Mouse (Mus musculus): ENCODE results near the gene Hsf5. TPM values are rescaled to one million over a fixed set of nuclear protein-coding genes. Genes with fewer than 3 reads are reported as not detected.

The Hsf5 gene
- polyA plus RNA-seq, 1 experiment: 0.05 TPM

DNA sequence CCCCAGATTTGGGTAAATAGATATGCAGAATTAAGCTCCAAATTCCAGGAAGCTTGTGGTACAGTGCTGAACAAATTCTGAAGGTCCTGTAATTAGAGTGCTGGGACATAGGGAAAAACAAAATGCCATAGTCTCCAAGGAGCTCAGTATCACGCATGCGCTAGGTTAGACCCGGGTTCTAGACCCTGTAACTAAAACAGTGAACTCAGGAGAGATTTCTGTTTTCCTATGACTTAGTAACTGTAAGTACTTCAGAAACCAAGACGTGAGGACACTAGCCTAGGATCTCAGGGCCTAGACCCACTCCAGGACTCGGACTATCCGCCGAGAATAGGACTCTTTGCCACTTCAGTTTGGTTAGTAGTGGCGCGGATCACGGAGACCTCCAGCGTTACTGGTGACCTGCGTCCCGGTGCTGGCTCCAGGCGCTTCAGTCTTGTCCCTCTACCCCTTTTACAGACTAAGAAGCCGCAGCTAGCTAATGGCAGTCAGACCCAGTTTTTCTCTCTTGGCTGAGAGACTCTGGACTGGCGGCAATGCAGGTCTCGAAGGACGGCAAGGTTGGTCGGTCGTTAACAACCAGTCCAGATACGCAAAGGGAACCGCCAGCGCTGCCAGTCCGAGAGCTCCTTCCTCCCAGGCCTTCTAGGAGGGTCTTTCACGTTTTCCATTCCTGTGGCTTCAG, 26.0 kb upstream of the Hsf5 start:
- TF ChIP-seq CTCF (IDR thresholded peaks at IDR 0.05; ENCODE audit: borderline replicate concordance, control insufficient read depth, extremely low read depth, insufficient read depth, low read length, poor library complexity) (no peak), POLR2A (IDR thresholded peaks at IDR 0.05; ENCODE audit: control insufficient read depth, extremely low read depth, insufficient read depth, low read length, poor library complexity) (no peak)
- H3K27ac ChIP-seq (ENCODE audit: control insufficient read depth, insufficient read depth, low read length): peak overlapping the region; percentile 61
- 3% methylated on average over 25 of the region's 25 CpGs for WGBS
- no peaks in the 10 kb centered on the region for H3K36me3 ChIP-seq (ENCODE audit: control insufficient read depth, insufficient read depth, low read length)
- H3K4me3 ChIP-seq (ENCODE audit: control insufficient read depth, insufficient read depth, low read length): peak overlapping the region; percentile 58
- H3K4me1 ChIP-seq (replicated peaks; ENCODE audit: control insufficient read depth, insufficient read depth, low read length): peaks cover 18% of the 10 kb centered on the region
- peak; percentile 36 for DNase-seq
- no peaks in the 10 kb centered on the region for H3K27me3 ChIP-seq (ENCODE audit: control insufficient read depth, insufficient read depth, low read length)

GRCm38 (mm10) chr11:87591526-87592353, 25.2 kb upstream of the Hsf5 start, which contains the start of gene Mtmr4:
Gene Mtmr4 (plus strand): TSS chr11:87592162.
- under 1% methylated on average over 61 of the region's 61 CpGs for WGBS
- Histone ChIP-seq H3K36me3 (ENCODE audit: control insufficient read depth, insufficient read depth, low read length) (no peaks in the 10 kb centered on the region), H3K4me3 (ENCODE audit: control insufficient read depth, insufficient read depth, low read length) (peak within 1 kb of the TSS; percentile 63), H3K27me3 (ENCODE audit: control insufficient read depth, insufficient read depth, low read length) (no peaks in the 10 kb centered on the region), H3K4me1 (replicated peaks; ENCODE audit: control insufficient read depth, insufficient read depth, low read length) (peaks cover 25% of the 10 kb centered on the region), H3K27ac (ENCODE audit: control insufficient read depth, insufficient read depth, low read length) (peak within 1 kb of the TSS; percentile 61)
- DNase-seq: peak; percentile 98
- TF ChIP-seq CTCF (IDR thresholded peaks at IDR 0.05; ENCODE audit: borderline replicate concordance, control insufficient read depth, extremely low read depth, insufficient read depth, low read length, poor library complexity): 0 out of 2 replicates have a peak, but pooled peaks have one; percentile 49
- TF ChIP-seq POLR2A (IDR thresholded peaks at IDR 0.05; ENCODE audit: control insufficient read depth, extremely low read depth, insufficient read depth, low read length, poor library complexity): peak; percentile 74

- H3K27me3 ChIP-seq (ENCODE audit: control insufficient read depth, insufficient read depth, low read length): no peaks in the 10 kb centered on the region
- TF ChIP-seq POLR2A (IDR thresholded peaks at IDR 0.05; ENCODE audit: control insufficient read depth, extremely low read depth, insufficient read depth, low read length, poor library complexity) (no peak), CTCF (IDR thresholded peaks at IDR 0.05; ENCODE audit: borderline replicate concordance, control insufficient read depth, extremely low read depth, insufficient read depth, low read length, poor library complexity) (no peak)
- H3K4me3 ChIP-seq (ENCODE audit: control insufficient read depth, insufficient read depth, low read length): peak overlapping the region; percentile 63
- H3K27ac ChIP-seq (ENCODE audit: control insufficient read depth, insufficient read depth, low read length): peak overlapping the region; percentile 52
- peaks cover 3% of the 10 kb centered on the region; the same call in 1 of the 2 replicates for H3K36me3 ChIP-seq (ENCODE audit: control insufficient read depth, insufficient read depth, low read length)
- under 1% methylated on average over 15 of the region's 15 CpGs for WGBS
- peaks cover 25% of the 10 kb centered on the region for H3K4me1 ChIP-seq (replicated peaks; ENCODE audit: control insufficient read depth, insufficient read depth, low read length)
- DNase-seq: no peak
Observed at GRCm38 (mm10) chr11:87592354-87592695, 24.6 kb upstream of the Hsf5 start.

GRCm38 (mm10) chr11:87592713-87593598, 24.0 kb upstream of the Hsf5 start:
- no peaks in the 10 kb centered on the region for H3K27me3 ChIP-seq (ENCODE audit: control insufficient read depth, insufficient read depth, low read length)
- peaks cover 9% of the 10 kb centered on the region; the same call in 1 of the 2 replicates for H3K36me3 ChIP-seq (ENCODE audit: control insufficient read depth, insufficient read depth, low read length)
- TF ChIP-seq CTCF (IDR thresholded peaks at IDR 0.05; ENCODE audit: borderline replicate concordance, control insufficient read depth, extremely low read depth, insufficient read depth, low read length, poor library complexity) (no peak), POLR2A (IDR thresholded peaks at IDR 0.05; ENCODE audit: control insufficient read depth, extremely low read depth, insufficient read depth, low read length, poor library complexity) (no peak)
- peak overlapping the region; percentile 63 for H3K4me3 ChIP-seq (ENCODE audit: control insufficient read depth, insufficient read depth, low read length)
- H3K4me1 ChIP-seq (replicated peaks; ENCODE audit: control insufficient read depth, insufficient read depth, low read length): peaks cover 25% of the 10 kb centered on the region
- no peak for DNase-seq
- peak overlapping the region; percentile 52; the same call in 1 of the 2 replicates for H3K27ac ChIP-seq (ENCODE audit: control insufficient read depth, insufficient read depth, low read length)
- WGBS: 41% methylated on average over 13 of the region's 13 CpGs

DNA sequence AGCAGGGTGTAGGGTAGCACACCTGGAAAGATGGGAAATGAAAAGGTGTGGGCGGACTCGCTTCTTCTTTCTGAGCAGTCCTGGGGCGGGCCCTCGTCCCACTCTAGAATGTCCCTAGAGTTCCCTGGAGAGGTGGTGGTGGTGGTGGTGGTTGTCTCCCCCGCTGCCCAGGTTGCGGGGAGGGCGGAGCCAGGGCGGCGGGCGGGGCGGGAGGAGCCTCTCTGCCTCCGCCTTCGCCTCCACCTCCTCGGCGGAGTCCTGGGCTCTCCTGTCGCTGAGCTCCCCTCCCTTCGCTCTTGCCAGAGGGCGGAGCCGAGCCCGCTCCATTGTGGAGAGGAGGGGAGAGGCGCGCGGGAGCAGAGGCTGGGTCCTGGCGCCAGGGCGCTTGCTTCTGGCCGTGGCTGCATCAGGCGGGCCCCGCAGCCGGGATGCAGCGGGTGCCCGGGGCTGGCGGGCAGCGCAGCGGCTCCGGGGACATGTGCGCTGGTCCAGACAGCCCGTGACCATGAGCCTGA, 21.6 kb upstream of the Hsf5 start:
- Histone ChIP-seq H3K27ac (ENCODE audit: control insufficient read depth, insufficient read depth, low read length) (no peak overlapping the region), H3K4me1 (replicated peaks; ENCODE audit: control insufficient read depth, insufficient read depth, low read length) (peaks cover 25% of the 10 kb centered on the region), H3K27me3 (ENCODE audit: control insufficient read depth, insufficient read depth, low read length) (no peaks in the 10 kb centered on the region), H3K36me3 (ENCODE audit: control insufficient read depth, insufficient read depth, low read length) (peaks cover 31% of the 10 kb centered on the region), H3K4me3 (ENCODE audit: control insufficient read depth, insufficient read depth, low read length) (peak overlapping the region; percentile 36)
- TF ChIP-seq CTCF (IDR thresholded peaks at IDR 0.05; ENCODE audit: borderline replicate concordance, control insufficient read depth, extremely low read depth, insufficient read depth, low read length, poor library complexity): no peak
- no peak for TF ChIP-seq POLR2A (IDR thresholded peaks at IDR 0.05; ENCODE audit: control insufficient read depth, extremely low read depth, insufficient read depth, low read length, poor library complexity)
- WGBS: 6% methylated on average over 36 of the region's 37 CpGs
- DNase-seq: peak; percentile 75

All from thymus, adult 2 months (tissue).